Mouse (Mus musculus): ENCODE measurements around the gene Clic4. TPM values are rescaled to one million over a fixed set of nuclear protein-coding genes. Genes with fewer than 3 reads are reported as not detected.

Gene Clic4
- polyA plus RNA-seq, 1 experiment from 2014 or later = 171 TPM

DNA sequence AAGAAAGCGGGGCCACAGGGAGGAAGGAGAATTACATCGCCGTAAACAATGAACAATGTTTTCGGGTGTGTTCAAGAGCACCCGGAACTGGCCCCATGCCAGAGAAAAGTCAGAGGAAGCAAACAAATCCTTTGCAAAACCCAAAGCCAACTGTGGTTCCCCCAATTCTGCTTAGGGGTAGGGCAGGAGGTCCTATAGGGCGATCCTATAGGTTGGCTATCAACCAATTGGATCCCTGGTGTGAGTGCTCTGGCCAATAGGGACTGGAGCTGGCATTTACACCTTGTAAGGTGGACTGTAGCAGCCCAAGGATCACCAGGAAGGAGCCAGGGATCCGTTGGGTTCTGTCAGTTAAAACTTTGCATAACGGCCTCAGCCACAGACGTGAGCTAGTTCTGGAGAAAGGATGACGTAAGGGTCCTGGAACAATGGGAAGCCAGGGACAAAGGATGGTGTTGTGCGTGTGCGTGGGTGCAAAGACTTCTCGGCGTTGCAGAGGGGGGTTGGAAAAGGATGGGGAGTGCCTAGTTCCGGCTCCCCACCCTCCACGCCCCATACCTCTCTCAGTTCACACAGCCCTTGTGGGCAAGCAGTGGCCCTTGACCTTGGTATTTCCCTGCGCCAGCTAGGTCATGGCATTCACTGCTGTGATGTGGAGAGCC lies 34.5 kb upstream of the Clic4 start:
- Histone ChIP-seq H3K27ac (no peak overlapping the region), H3K27me3 (no peaks in the 10 kb centered on the region; the same call in 1 of the 2 replicates), H3K9me3 (no peaks in the 10 kb centered on the region), H3K4me3 (no peak overlapping the region), H3K4me2 (replicated peaks) (0 out of 2 replicates have a peak overlapping the region, but pooled peaks have one; percentile 1), H3K4me1 (peaks cover 13% of the 10 kb centered on the region; the same call in 1 of the 2 replicates), H3K36me3 (no peaks in the 10 kb centered on the region), H3K9ac (no peak overlapping the region)
- 43% methylated on average over 17 of the region's 17 CpGs for WGBS
- ATAC-seq (ENCODE audit: insufficient number of reproducible peaks, insufficient read depth, low FRiP score, low TSS enrichment) = no peak

DNA sequence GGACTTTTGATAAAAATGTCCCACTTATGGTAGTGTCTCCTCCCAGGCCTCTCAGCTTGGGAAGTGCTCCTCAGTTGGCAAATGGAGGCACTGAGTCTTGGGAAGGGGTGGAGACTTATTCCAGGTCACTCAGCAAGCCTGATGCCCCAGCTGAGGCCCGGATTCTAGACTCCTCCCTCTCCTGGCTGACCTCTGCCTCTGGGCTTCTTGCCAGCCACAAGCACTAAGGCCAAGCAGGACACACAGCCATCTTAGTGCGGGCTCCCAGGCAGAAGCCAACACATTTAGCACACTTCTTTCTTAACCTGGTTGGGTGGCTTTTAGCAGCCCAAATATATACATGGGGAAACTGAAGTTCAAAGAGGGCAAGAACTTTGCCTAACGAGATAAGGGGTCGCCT lies 33.9 kb upstream of the Clic4 start:
- H3K9me3 ChIP-seq = no peaks in the 10 kb centered on the region
- no peak overlapping the region for H3K9ac ChIP-seq
- H3K36me3 ChIP-seq = no peaks in the 10 kb centered on the region
- WGBS = 58% methylated on average over 4 of the region's 4 CpGs
- H3K4me2 ChIP-seq (replicated peaks) = no peak overlapping the region
- no peak overlapping the region for H3K27ac ChIP-seq
- no peak overlapping the region for H3K4me3 ChIP-seq
- no peaks in the 10 kb centered on the region; the same call in 1 of the 2 replicates for H3K27me3 ChIP-seq
- peaks cover 13% of the 10 kb centered on the region; the same call in 1 of the 2 replicates for H3K4me1 ChIP-seq
- no peak for ATAC-seq (ENCODE audit: insufficient number of reproducible peaks, insufficient read depth, low FRiP score, low TSS enrichment)

DNA sequence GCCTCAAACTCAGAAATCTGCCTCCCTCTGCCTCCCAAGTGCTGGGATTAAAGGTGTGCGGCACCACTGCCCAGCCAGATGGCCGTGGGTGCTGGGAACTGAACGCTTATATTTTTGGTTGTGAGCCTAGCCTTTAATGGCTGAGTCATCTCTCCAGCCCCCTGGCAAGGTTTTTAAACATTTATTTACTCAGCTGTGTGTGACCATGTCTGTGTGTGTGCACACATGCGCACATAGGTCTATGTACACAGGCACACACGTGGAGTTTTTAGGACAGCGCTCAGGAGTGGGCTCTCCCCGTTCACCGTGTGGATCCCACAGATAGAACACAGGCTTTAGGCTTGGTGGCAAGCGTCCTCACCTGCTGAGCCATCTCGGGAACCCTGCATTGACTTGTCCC lies 29.6 kb upstream of the Clic4 start:
- H3K4me2 ChIP-seq (replicated peaks) = no peak overlapping the region
- no peaks in the 10 kb centered on the region for H3K36me3 ChIP-seq
- no peak overlapping the region for H3K9ac ChIP-seq
- H3K27me3 ChIP-seq = 0 out of 2 replicates have a peak, but pooled peaks cover 4% of the 10 kb centered on the region
- H3K27ac ChIP-seq = no peak overlapping the region
- WGBS = 86% methylated on average over 10 of the region's 10 CpGs
- H3K4me1 ChIP-seq = peaks cover 9% of the 10 kb centered on the region; the same call in 1 of the 2 replicates
- H3K9me3 ChIP-seq = no peaks in the 10 kb centered on the region
- H3K4me3 ChIP-seq = no peak overlapping the region
- no peak for ATAC-seq (ENCODE audit: insufficient number of reproducible peaks, insufficient read depth, low FRiP score, low TSS enrichment)

DNA sequence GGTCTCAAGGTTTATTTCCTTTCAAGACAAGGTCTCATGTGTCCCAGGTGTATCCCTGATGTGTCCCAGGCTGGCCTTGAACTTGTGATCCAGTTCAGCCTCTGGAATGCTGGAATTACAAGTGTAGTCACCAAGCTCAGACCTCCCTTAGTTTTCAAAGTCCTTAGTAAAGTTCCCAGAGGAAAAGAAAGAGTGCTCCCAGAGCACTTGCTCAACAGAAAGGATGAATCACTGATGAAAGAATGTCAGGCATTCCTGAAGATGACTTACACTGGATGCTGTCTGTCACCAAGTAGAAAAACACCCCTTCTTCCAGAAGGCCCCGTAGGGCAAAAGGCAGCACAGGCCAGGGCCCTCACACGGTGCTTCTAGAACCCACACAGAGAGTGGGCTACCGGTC lies 28.6 kb upstream of the Clic4 start:
- Histone ChIP-seq H3K27me3 (0 out of 2 replicates have a peak, but pooled peaks cover 4% of the 10 kb centered on the region), H3K9ac (no peak overlapping the region), H3K36me3 (no peaks in the 10 kb centered on the region), H3K9me3 (no peaks in the 10 kb centered on the region), H3K4me1 (peaks cover 9% of the 10 kb centered on the region; the same call in 1 of the 2 replicates), H3K4me3 (no peak overlapping the region), H3K27ac (no peak overlapping the region), H3K4me2 (replicated peaks) (no peak overlapping the region)
- ATAC-seq (ENCODE audit: insufficient number of reproducible peaks, insufficient read depth, low FRiP score, low TSS enrichment) = no peak
- WGBS = 65% methylated on average over 3 of the region's 3 CpGs

DNA sequence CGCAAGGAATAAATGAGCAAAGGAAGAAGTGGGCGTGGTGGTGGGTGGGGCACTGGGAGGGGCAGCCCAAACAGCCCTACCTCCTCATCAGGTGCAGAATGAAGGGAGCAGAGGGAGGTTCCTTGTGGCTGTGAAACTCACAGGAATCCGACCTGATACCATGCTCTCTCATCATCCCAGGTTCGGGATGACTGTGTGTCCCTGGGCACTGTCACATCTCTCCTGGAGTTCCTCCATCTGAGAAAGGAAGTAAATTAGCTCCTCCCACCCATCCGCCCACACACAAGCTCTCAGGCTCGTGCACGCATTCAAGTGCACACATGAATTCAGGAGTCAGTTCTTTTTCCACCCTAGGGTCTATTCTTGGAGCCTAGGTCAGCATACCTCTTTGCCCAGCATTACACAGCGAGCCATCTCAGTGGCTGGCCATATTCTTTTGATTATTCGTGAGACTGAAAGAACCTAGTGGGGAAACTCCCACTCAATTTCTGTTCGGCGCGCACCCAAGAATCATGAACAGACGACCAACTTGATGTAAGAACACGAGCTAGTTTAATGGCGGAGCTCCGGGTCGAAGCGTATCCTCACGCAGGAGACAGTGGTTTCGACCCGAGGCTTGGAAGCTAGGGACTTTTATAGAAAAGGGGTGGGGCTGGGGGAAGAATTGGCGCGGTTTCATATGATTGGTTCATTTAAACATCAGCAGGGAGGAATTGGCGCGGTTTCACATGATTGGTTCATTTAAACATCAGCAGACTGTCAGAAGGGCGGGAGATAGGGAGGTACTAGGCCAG lies 27.8 kb upstream of the Clic4 start:
- H3K4me1 ChIP-seq = peaks cover 9% of the 10 kb centered on the region; the same call in 1 of the 2 replicates
- no peak overlapping the region for H3K4me3 ChIP-seq
- no peak overlapping the region for H3K27ac ChIP-seq
- no peak overlapping the region for H3K4me2 ChIP-seq (replicated peaks)
- H3K27me3 ChIP-seq = 0 out of 2 replicates have a peak, but pooled peaks cover 4% of the 10 kb centered on the region
- ATAC-seq (ENCODE audit: insufficient number of reproducible peaks, insufficient read depth, low FRiP score, low TSS enrichment) = no peak
- H3K9me3 ChIP-seq = no peaks in the 10 kb centered on the region
- no peak overlapping the region for H3K9ac ChIP-seq
- WGBS = 89% methylated on average over 26 of the region's 26 CpGs
- no peaks in the 10 kb centered on the region for H3K36me3 ChIP-seq

DNA sequence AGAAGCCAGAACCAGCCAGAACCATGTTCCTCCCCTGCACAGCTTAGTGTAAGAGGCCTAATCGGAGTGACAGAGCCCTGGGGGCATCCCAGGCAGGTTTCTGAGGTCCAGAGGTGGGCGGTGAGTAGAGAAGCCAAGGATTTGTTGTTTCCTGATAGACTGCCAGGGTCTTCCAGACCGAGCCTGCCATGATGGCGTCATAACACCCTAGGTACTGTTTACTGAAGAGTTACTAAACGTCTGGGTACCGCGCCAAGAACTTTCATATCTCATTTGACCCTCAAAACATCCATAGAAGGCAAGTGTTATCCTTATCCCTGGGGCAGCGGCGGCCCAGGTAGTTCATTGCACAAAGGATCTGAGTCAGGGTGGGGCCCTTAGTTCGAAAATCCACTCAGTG lies 26.1 kb upstream of the Clic4 start:
- Histone ChIP-seq H3K4me2 (replicated peaks) (no peak overlapping the region), H3K27ac (peak overlapping the region; percentile 57; the same call in 1 of the 2 replicates), H3K4me3 (no peak overlapping the region), H3K9me3 (no peaks in the 10 kb centered on the region), H3K27me3 (0 out of 2 replicates have a peak, but pooled peaks cover 4% of the 10 kb centered on the region), H3K9ac (no peak overlapping the region), H3K36me3 (no peaks in the 10 kb centered on the region), H3K4me1 (peaks cover 9% of the 10 kb centered on the region; the same call in 1 of the 2 replicates)
- 85% methylated on average over 10 of the region's 10 CpGs for WGBS
- ATAC-seq (ENCODE audit: insufficient number of reproducible peaks, insufficient read depth, low FRiP score, low TSS enrichment) = no peak

DNA sequence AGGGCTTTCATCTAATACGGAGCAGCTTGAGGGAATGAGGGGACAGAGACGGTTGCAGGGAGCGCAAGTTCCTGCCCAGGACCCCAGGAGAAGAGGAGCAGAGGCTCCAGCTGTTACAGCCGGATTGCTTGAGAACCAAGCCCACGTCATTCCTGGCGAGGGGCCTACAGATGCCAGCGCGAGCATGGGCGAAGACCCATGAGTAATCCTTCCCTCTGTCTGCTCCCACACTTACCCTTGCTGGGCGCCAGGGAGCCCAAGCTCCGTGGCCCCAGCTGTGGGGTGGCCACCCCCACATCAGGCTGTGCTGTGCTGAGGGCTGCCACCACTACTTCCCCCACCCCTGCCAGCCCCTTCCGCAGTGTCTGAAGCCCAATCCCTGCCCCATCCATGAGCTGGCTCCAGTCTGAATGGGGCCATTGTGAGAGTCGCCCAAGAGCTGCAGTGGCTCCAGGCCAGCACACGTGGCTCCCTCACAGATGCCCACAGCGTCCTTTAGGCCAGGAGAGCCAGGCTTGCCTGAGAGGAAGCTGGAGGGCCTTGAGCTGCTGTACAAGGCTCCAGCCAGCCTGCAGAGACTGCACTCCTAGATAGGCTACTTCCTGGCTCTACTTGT lies 25.4 kb upstream of the Clic4 start:
- H3K36me3 ChIP-seq = no peaks in the 10 kb centered on the region
- no peaks in the 10 kb centered on the region for H3K9me3 ChIP-seq
- no peak overlapping the region for H3K4me3 ChIP-seq
- H3K4me1 ChIP-seq = peaks cover 9% of the 10 kb centered on the region; the same call in 1 of the 2 replicates
- 0 out of 2 replicates have a peak, but pooled peaks cover 4% of the 10 kb centered on the region for H3K27me3 ChIP-seq
- H3K4me2 ChIP-seq (replicated peaks) = no peak overlapping the region
- ATAC-seq (ENCODE audit: insufficient number of reproducible peaks, insufficient read depth, low FRiP score, low TSS enrichment) = peak; percentile 53; the same call in 1 of the 2 replicates
- WGBS = 59% methylated on average over 15 of the region's 15 CpGs
- H3K9ac ChIP-seq = no peak overlapping the region
- peak overlapping the region; percentile 57; the same call in 1 of the 2 replicates for H3K27ac ChIP-seq

DNA sequence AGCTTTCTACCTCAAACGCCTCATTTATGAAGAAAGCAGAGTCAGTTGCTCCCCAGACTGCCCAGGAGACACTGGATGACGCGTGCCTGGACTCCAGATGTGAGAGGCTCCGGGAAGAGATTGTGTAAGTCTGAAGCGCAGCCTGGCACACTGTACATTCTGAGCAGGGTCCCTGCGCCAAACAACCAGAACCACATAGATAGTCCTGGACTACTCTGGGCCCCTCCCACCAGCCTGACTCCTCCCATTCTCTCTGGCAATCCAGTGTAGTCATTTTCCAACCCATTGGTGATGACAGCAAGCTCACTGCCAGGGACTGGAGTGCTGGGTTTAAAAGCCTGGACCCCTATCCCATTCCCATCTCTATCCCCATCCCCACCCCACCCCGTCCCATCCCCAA lies 24.5 kb upstream of the Clic4 start:
- 74% methylated on average over 7 of the region's 7 CpGs for WGBS
- Histone ChIP-seq H3K9ac (no peak overlapping the region), H3K4me3 (no peak overlapping the region), H3K4me1 (peaks cover 15% of the 10 kb centered on the region; the same call in 1 of the 2 replicates), H3K9me3 (no peaks in the 10 kb centered on the region), H3K36me3 (no peaks in the 10 kb centered on the region), H3K27me3 (0 out of 2 replicates have a peak, but pooled peaks cover 4% of the 10 kb centered on the region), H3K27ac (no peak overlapping the region), H3K4me2 (replicated peaks) (no peak overlapping the region)
- ATAC-seq (ENCODE audit: insufficient number of reproducible peaks, insufficient read depth, low FRiP score, low TSS enrichment) = no peak

DNA sequence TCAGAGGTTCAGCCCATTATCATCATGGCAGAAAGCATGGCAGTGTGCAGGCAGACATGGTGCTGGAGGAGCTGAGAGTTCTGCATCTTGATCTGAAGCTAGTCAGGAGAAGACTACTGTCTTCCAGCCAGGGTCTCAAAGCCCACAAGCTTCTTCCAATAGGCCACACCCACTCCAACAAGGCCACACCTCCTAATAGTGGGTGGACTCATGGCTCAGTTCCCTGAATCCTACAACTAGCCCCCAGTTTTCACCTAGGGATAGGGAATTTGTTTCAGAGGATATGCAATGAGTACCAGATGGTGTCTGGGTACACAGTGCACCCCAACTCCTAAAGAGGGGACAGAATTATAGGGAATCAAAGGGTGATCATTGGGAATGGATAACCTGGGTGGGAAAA lies 24.0 kb upstream of the Clic4 start:
- 0 out of 2 replicates have a peak, but pooled peaks cover 4% of the 10 kb centered on the region for H3K27me3 ChIP-seq
- no peak overlapping the region for H3K4me3 ChIP-seq
- no peak overlapping the region for H3K27ac ChIP-seq
- no peak overlapping the region for H3K9ac ChIP-seq
- H3K9me3 ChIP-seq = no peaks in the 10 kb centered on the region
- peaks cover 16% of the 10 kb centered on the region; the same call in 1 of the 2 replicates for H3K4me1 ChIP-seq
- ATAC-seq (ENCODE audit: insufficient number of reproducible peaks, insufficient read depth, low FRiP score, low TSS enrichment) = no peak
- no peaks in the 10 kb centered on the region for H3K36me3 ChIP-seq
- H3K4me2 ChIP-seq (replicated peaks) = no peak overlapping the region

DNA sequence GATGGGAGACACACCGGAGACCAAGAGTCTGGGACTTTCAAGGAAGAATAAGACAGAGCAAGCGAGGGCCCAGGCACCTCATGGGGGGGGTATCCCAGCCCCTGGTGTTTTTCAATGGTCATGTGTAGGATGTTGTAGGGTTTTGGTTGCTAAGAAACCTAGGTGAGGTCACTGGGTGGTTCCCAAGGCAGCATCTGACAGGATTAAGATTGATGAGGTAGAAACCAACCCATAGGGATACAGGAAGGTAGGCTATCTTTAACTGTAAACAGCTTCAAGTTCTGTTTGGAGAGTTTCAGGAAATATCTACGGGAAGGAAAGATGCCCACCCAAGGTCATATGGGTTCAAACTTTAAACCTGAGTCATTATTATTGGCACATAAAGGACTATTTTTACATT lies 21.2 kb upstream of the Clic4 start:
- Histone ChIP-seq H3K4me2 (replicated peaks) (no peak overlapping the region), H3K27me3 (0 out of 2 replicates have a peak, but pooled peaks cover 4% of the 10 kb centered on the region), H3K9me3 (no peaks in the 10 kb centered on the region), H3K4me1 (peaks cover 16% of the 10 kb centered on the region; the same call in 1 of the 2 replicates), H3K4me3 (no peak overlapping the region), H3K9ac (no peak overlapping the region), H3K27ac (no peak overlapping the region), H3K36me3 (no peaks in the 10 kb centered on the region)
- ATAC-seq (ENCODE audit: insufficient number of reproducible peaks, insufficient read depth, low FRiP score, low TSS enrichment) = no peak
- 87% methylated on average over 3 of the region's 3 CpGs for WGBS

DNA sequence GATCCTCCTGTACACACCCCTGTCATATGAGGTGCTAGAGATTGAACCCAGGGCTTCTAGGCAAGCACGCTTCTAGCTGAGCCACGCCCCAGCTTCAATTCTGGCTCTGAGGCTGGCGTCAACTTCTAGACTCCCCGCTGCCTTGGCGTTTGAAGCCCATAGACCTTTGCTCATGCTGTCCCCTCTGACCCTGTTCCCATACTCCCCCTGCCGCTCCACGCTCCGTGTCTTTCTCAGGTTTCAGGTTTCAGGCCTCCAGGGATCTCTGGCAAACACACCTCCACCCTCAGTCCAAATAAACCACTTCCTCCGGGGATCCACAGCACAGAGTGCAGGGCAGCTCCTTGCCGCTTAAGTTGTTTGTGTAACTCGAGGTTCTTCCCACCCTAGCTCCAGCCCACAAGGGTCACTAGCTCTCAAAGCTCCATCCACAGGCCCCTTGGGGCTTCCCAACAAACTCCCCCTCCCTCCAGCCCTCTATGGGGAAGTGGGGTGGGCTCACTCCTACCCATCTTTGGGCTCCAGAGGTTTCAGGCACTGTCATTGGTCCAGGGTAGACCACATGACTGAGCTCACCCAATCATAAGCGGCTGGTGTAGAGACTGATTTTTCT lies 20.0 kb upstream of the Clic4 start:
- H3K4me3 ChIP-seq = no peak overlapping the region; the same call in 1 of the 2 replicates
- H3K27me3 ChIP-seq = no peaks in the 10 kb centered on the region
- H3K4me1 ChIP-seq = peaks cover 8% of the 10 kb centered on the region; the same call in 1 of the 2 replicates
- peak overlapping the region; percentile 32; the same call in 1 of the 2 replicates for H3K4me2 ChIP-seq (replicated peaks)
- no peaks in the 10 kb centered on the region for H3K36me3 ChIP-seq
- H3K9me3 ChIP-seq = no peaks in the 10 kb centered on the region
- whole genome bisulfite sequencing = 6% methylated on average over 12 of the region's 12 CpGs
- no peak overlapping the region for H3K9ac ChIP-seq
- no peak overlapping the region for H3K27ac ChIP-seq
- 0 out of 2 replicates have a peak, but pooled peaks have one; percentile 6 for ATAC-seq (ENCODE audit: insufficient number of reproducible peaks, insufficient read depth, low FRiP score, low TSS enrichment)
